Mouse (Mus musculus) limb, embryonic 14.5 days (tissue): ENCODE results near the gene Amigo3. TPM values are rescaled to one million over a fixed set of nuclear protein-coding genes. Genes with fewer than 3 reads are reported as not detected.
"Not testable (repeated sequence)": the region's sequence is repeated elsewhere in the genome, so short reads cannot be mapped to it uniquely, and the experiment has no call there.

Source experiments
- ATAC-seq: fragments of 200-750 bp; cut with Nextera tagmentation; 2 replicates; pipeline ENCODE4 v1.8.0; 2017; ENCODE audit warnings: low read depth, moderate number of reproducible peaks, moderate TSS enrichment; ENCODE audit not compliant: low FRiP score
- DNase-seq: peaks from one replicate; pipeline ENCODE4 v3.0.0-alpha.2; 2015; ENCODE audit warnings: low spot score
- H3K27ac ChIP-seq: fragments of 300-500 bp; sonication (generic); replicated peaks from 2 replicates; pipeline ENCODE4 v1.5.1; 2014; ENCODE audit warnings: low read depth, mild to moderate bottlenecking, low read length, moderate library complexity, mixed read lengths
- H3K27me3 ChIP-seq: fragments of 300-500 bp; sonication (generic); 2 replicates; pipeline ENCODE4 v1.6.1; 2014; ENCODE audit warnings: low read length, mixed read lengths; ENCODE audit not compliant: control insufficient read depth, insufficient read depth
- H3K36me3 ChIP-seq: fragments of 300-500 bp; sonication (generic); 2 replicates; pipeline ENCODE4 v1.6.1; 2014; ENCODE audit warnings: mild to moderate bottlenecking, low read length, moderate library complexity, mixed read lengths; ENCODE audit not compliant: control insufficient read depth, insufficient read depth
- H3K4me1 ChIP-seq: fragments of 300-500 bp; sonication (generic); 2 replicates; pipeline ENCODE4 v1.6.1; 2014; ENCODE audit warnings: antibody characterized with exemption, low read length, mixed read lengths; ENCODE audit not compliant: control insufficient read depth, insufficient read depth
- H3K4me2 ChIP-seq: fragments of 300-500 bp; sonication (generic); replicated peaks from 2 replicates; pipeline ENCODE4 v1.6.1; 2014; ENCODE audit warnings: low read depth, mild to moderate bottlenecking, low read length, moderate library complexity; ENCODE audit not compliant: severe bottlenecking
- H3K4me3 ChIP-seq: fragments of 300-500 bp; sonication (generic); replicated peaks from 2 replicates; pipeline ENCODE4 v1.5.1; 2014; ENCODE audit warnings: low read length
- H3K9ac ChIP-seq: fragments of 300-500 bp; sonication (generic); 2 replicates; pipeline ENCODE4 v1.6.1; 2014; ENCODE audit warnings: mild to moderate bottlenecking, low read depth, low read length, moderate library complexity; ENCODE audit not compliant: severe bottlenecking
- H3K9me3 ChIP-seq: fragments of 300-500 bp; sonication (generic); 2 replicates; pipeline ENCODE4 v1.6.1; 2016; ENCODE audit warnings: low read length; ENCODE audit not compliant: control insufficient read depth
- POLR2A ChIP-seq: fragments of 200-500 bp; IDR thresholded peaks from 2 replicates; pipeline ENCODE4 v1.8.0; 2012; ENCODE audit warnings: inconsistent platforms, mild to moderate bottlenecking, moderate library complexity, borderline replicate concordance; ENCODE audit not compliant: insufficient read depth, insufficient read length; ENCODE audit errors: extremely low read depth
- WGBS: fragments of 180-500 bp; shearing (Covaris S2); extraction: QIAGEN DNeasy Blood & Tissue Kit; methylation state at CpG from one replicate; pipeline ENCODE4 v1.1.7; 2014; 5-methylcytosine and 5-hydroxymethylcytosine counted together
- polyA plus RNA-seq, 2 experiments: library from polyadenylated mRNA; depleted of rRNA in 1 of 2; stranded (reverse) in 1 of 2; unstranded in 1 of 2; fragments of >200 nt; fragmentation: Nextera tagmentation in 1 of 2; extraction: Ambion mirVana in 1 of 2; gene quantifications; 2 replicates each; pipeline versions ENCODE4 v1.2.1 to v1.2.3; 2012 to 2014

Amigo3 gene
- polyA plus RNA-seq (2012; rRNA removed): 5.0 and 6.8 TPM in 2 replicates
- polyA plus RNA-seq (2014; fragmentation: Nextera tagmentation; extraction: Ambion mirVana): 4.7 and 4.8 TPM in 2 replicates

- no peaks in the 10 kb centered on the region for H3K27me3 ChIP-seq
- TF ChIP-seq POLR2A: no peak
- DNase-seq: peak; percentile 99
- no peak within 1 kb of the TSS for H3K9ac ChIP-seq
- H3K36me3 ChIP-seq: peaks cover 59% of the 10 kb centered on the region
- H3K4me1 ChIP-seq: peaks cover 7% of the 10 kb centered on the region; the same call in 1 of the 2 replicates
- peak; percentile 58 for ATAC-seq
- H3K4me3 ChIP-seq: peak within 1 kb of the TSS; percentile 16; the same call in 1 of the 2 replicates
- WGBS: 51% methylated on average over 20 of the region's 20 CpGs
- peak within 1 kb of the TSS; percentile 48 for H3K4me2 ChIP-seq
- peak within 1 kb of the TSS; percentile 38; the same call in 1 of the 2 replicates for H3K27ac ChIP-seq
- no peaks in the 10 kb centered on the region for H3K9me3 ChIP-seq
These were observed at the start of gene Amigo3 for GRCm38 (mm10) chr9:108052885-108053664. Gene Amigo3 (plus strand): TSS chr9:108053159.

- Histone ChIP-seq H3K27me3 (no peaks in the 10 kb centered on the region), H3K27ac (peak overlapping the region; percentile 90; the same call in 1 of the 2 replicates), H3K36me3 (no peaks in the 10 kb centered on the region), H3K9me3 (no peaks in the 10 kb centered on the region), H3K4me3 (peak overlapping the region; percentile 93), H3K4me2 (peak overlapping the region; percentile 79), H3K4me1 (peaks cover 14% of the 10 kb centered on the region), H3K9ac (peak overlapping the region; percentile 93)
- no peak for DNase-seq
- TF ChIP-seq POLR2A: no peak
- WGBS: 8% methylated on average over 8 of the region's 8 CpGs
- ATAC-seq: no peak
These were observed 49.4 kb upstream of the Amigo3 start for GRCm38 (mm10) chr9:108003531-108003890.

- TF ChIP-seq POLR2A: no peak
- Histone ChIP-seq H3K27me3 (no peaks in the 10 kb centered on the region), H3K4me2 (no peak overlapping the region), H3K27ac (no peak overlapping the region), H3K36me3 (peaks cover 9% of the 10 kb centered on the region), H3K4me3 (no peak overlapping the region), H3K9ac (no peak overlapping the region), H3K9me3 (no peaks in the 10 kb centered on the region), H3K4me1 (peaks cover 9% of the 10 kb centered on the region)
- 94% methylated on average over 5 of the region's 5 CpGs for WGBS
- no peak for DNase-seq
- ATAC-seq: no peak
These were observed 44.9 kb upstream of the Amigo3 start for GRCm38 (mm10) chr9:108008041-108008440.

- no peak for ATAC-seq
- no peak overlapping the region for H3K4me2 ChIP-seq
- H3K4me3 ChIP-seq: no peak overlapping the region
- H3K36me3 ChIP-seq: peaks cover 17% of the 10 kb centered on the region
- TF ChIP-seq POLR2A: no peak
- H3K9me3 ChIP-seq: no peaks in the 10 kb centered on the region
- no peak for DNase-seq
- no peaks in the 10 kb centered on the region for H3K4me1 ChIP-seq
- no peaks in the 10 kb centered on the region for H3K27me3 ChIP-seq
- H3K9ac ChIP-seq: no peak overlapping the region
- no peak overlapping the region for H3K27ac ChIP-seq
These were observed 42.6 kb upstream of the Amigo3 start for GRCm38 (mm10) chr9:108010385-108010784.

DNA sequence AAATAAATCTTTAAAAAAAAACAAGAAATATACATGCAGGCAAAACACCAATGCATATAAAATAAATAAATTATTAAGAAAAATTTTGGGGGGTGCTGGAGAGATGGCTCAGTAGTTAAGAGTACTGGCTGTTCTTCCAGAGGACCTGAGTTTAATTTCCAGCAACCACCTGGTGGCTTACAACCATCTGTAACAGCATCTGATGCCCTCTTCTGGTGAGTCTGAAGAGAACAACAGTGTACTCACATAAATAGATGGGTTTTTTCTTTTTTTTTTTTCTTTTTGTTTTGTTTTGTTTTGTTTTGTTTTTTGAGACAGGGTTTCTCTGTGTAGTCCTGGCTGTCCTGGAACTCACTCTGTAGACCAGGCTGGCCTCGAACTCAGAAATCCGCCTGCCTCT is 39.4 kb upstream of the Amigo3 start:
- not testable (repeated sequence) for H3K4me3 ChIP-seq, H3K9ac ChIP-seq, H3K4me2 ChIP-seq, H3K4me1 ChIP-seq, H3K27me3 ChIP-seq, H3K27ac ChIP-seq, ATAC-seq, DNase-seq, H3K9me3 ChIP-seq
- peaks cover 21% of the 10 kb centered on the region for H3K36me3 ChIP-seq
- 96% methylated on average over 2 of the region's 2 CpGs for WGBS

GRCm38 (mm10) chr9:108017127-108017526 is 35.8 kb upstream of the Amigo3 start:
- H3K9me3 ChIP-seq: no peaks in the 10 kb centered on the region
- H3K9ac ChIP-seq: no peak overlapping the region
- H3K4me2 ChIP-seq: no peak overlapping the region
- TF ChIP-seq POLR2A: no peak
- no peak overlapping the region for H3K4me3 ChIP-seq
- no peak overlapping the region for H3K27ac ChIP-seq
- H3K27me3 ChIP-seq: no peaks in the 10 kb centered on the region
- DNase-seq: no peak
- no peak for ATAC-seq
- peaks cover 19% of the 10 kb centered on the region for H3K36me3 ChIP-seq
- H3K4me1 ChIP-seq: no peaks in the 10 kb centered on the region
- 92% methylated on average over 3 of the region's 3 CpGs for WGBS
